Mouse (Mus musculus): ENCODE results near the gene Bmper. TPM values are rescaled to one million over a fixed set of nuclear protein-coding genes. Genes with fewer than 3 reads are reported as not detected.

Gene Bmper
- polyA plus RNA-seq, 1 experiment from 2014 or later: 4.0 TPM

DNA sequence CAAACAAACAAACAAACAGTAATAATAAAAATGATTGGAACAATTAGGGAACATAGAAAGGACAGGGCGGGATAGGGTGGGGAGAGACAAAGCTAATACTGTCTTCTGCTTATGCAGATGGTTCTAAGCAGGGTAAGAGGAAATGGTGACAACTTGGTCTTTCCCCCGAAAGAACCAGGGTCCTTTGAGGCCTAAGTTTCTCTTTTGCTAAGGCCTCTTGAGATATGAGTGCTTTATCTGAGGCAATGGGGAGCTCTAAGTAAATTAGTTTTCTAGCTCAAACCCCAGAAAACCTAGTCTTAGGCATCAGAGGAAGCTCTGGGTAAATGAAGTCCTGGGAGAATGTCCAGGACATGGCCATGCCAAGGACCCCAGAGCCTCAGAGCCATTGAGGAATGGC, 141.2 kb downstream of the Bmper start:
- H3K9me3 ChIP-seq (ENCODE audit: control insufficient read depth, low read length): no peaks in the 10 kb centered on the region
- ATAC-seq (ENCODE audit: low FRiP score, low TSS enrichment) (no peak), DNase-seq (ENCODE audit: low spot score) (no peak)
- H3K36me3 ChIP-seq (ENCODE audit: control insufficient read depth, insufficient read depth, low read length): no peaks in the 10 kb centered on the region
- no peak overlapping the region for H3K4me3 ChIP-seq (ENCODE audit: low read depth, low read length)
- no peak overlapping the region for H3K4me2 ChIP-seq (replicated peaks; ENCODE audit: low read depth)
- H3K27ac ChIP-seq (replicated peaks): no peak overlapping the region
- TF ChIP-seq EP300 (optimal IDR thresholded peaks at IDR 0.05): no peak
- no peak for TF ChIP-seq CTCF (IDR thresholded peaks at IDR 0.05; ENCODE audit: low read depth)
- H3K27me3 ChIP-seq (ENCODE audit: control insufficient read depth, insufficient read depth, low read length): no peaks in the 10 kb centered on the region
- WGBS: 77% methylated on average over 2 of the region's 2 CpGs
- H3K4me1 ChIP-seq (replicated peaks; ENCODE audit: control insufficient read depth, insufficient read depth): no peaks in the 10 kb centered on the region
- H3K9ac ChIP-seq (ENCODE audit: low read length): no peak overlapping the region

DNA sequence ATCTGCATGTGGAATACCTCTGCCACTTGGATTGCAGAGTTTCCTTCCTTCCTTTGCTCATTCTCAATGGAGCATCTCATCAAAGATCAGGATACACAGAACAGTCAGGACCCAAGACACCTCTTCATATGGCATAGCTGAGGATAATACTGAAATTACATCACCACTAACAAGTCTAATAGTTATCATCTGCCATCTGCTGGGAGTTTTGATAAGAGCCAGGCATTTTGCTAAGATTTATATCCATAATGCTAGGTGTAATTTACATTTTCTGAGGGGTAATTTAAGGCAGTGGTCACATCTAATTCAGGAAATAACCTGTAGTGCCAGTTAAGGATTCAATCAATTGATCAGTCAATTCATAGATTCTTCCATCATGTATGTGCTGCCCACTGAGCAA, 145.2 kb downstream of the Bmper start:
- Histone ChIP-seq H3K27me3 (ENCODE audit: control insufficient read depth, insufficient read depth, low read length) (no peaks in the 10 kb centered on the region), H3K4me1 (replicated peaks; ENCODE audit: control insufficient read depth, insufficient read depth) (no peaks in the 10 kb centered on the region), H3K9me3 (ENCODE audit: control insufficient read depth, low read length) (no peaks in the 10 kb centered on the region), H3K36me3 (ENCODE audit: control insufficient read depth, insufficient read depth, low read length) (no peaks in the 10 kb centered on the region), H3K4me2 (replicated peaks; ENCODE audit: low read depth) (no peak overlapping the region), H3K4me3 (ENCODE audit: low read depth, low read length) (no peak overlapping the region), H3K27ac (replicated peaks) (no peak overlapping the region), H3K9ac (ENCODE audit: low read length) (no peak overlapping the region)
- no peak for DNase-seq (ENCODE audit: low spot score)
- TF ChIP-seq EP300 (optimal IDR thresholded peaks at IDR 0.05): no peak
- peak; percentile 15; the same call in 1 of the 2 replicates for TF ChIP-seq CTCF (IDR thresholded peaks at IDR 0.05; ENCODE audit: low read depth)
- no peak for ATAC-seq (ENCODE audit: low FRiP score, low TSS enrichment)

DNA sequence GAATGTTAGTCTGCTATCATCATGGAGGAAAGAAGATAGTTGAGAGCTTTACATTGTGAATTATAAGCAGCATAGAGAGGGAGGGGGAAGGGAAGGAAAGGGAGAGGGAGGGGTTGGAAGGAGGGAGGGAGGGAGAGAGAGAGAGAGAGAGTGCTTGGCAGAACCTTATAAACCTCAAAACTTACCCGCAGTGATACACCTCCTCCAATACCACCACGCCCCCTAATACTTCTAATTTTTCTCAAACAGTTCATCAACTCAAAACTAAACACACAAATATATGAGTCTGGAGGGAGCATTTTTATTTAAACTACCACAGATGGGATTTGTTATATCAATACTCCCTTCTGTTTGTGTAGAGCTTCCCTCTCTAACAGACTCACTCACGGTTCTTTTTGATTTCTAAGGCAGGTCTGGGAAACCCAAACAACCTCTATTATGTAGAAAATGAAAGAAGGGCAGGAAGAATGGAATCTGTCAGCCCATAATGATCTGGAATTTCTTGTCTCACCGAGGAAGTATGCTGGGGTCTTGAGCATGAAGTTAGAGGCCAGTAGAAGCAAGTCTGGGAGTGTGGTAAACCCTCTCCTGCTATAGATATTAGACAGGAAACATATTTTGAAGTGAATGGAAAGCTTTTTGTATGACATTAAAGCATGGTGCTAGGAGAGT, 152.0 kb downstream of the Bmper start:
- Histone ChIP-seq H3K27me3 (ENCODE audit: control insufficient read depth, insufficient read depth, low read length) (no peaks in the 10 kb centered on the region), H3K4me2 (replicated peaks; ENCODE audit: low read depth) (no peak overlapping the region), H3K9ac (ENCODE audit: low read length) (no peak overlapping the region), H3K27ac (replicated peaks) (no peak overlapping the region), H3K4me1 (replicated peaks; ENCODE audit: control insufficient read depth, insufficient read depth) (no peaks in the 10 kb centered on the region), H3K36me3 (ENCODE audit: control insufficient read depth, insufficient read depth, low read length) (no peaks in the 10 kb centered on the region), H3K4me3 (ENCODE audit: low read depth, low read length) (no peak overlapping the region), H3K9me3 (ENCODE audit: control insufficient read depth, low read length) (no peaks in the 10 kb centered on the region)
- ATAC-seq (ENCODE audit: low FRiP score, low TSS enrichment): no peak
- TF ChIP-seq CTCF (IDR thresholded peaks at IDR 0.05; ENCODE audit: low read depth) (no peak), EP300 (optimal IDR thresholded peaks at IDR 0.05) (no peak)
- 25% methylated on average over 4 of the region's 4 CpGs for WGBS
- DNase-seq (ENCODE audit: low spot score): no peak

DNA sequence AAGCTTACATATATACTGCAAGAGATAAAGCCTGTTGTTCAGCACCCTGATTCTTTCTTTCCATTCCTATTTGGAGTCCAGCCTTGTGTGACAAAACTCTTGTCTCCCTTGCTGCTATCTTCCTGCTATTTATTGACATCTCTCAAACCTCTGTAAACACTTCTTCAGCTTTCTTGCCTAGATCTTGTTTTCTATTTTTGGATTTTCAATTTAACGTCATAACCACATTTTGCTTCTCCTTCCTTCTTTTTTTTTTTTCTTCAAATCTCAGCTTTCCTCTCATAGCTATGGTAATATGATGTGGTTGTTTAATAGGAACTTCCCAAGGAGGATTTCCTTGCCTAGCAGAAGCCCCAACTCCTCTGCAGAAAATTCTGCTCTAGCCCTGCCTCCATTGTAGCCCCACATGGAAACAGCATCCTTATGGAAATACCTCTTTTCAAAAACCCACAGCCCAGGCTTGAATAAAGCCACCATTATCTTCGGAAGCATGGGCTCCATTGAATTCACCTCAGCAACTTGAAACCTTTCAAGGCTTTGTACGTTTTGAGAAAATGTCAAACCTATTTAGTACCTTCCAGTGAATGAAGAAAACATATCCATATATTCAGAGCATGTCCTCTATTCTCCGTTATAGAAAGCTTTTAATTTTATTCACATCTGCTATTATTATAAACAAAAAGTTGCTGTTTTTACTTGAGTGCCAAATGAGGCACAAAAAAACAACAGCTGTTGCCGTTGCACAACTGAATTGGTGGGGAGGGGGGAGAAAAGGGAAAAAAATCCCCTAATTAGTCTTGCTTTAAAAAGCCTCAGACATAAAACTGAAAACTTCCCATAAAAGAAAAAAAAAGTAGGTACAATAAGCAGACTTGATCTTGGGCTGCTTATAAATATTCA, 155.2 kb downstream of the Bmper start:
- ATAC-seq (ENCODE audit: low FRiP score, low TSS enrichment) (no peak), DNase-seq (ENCODE audit: low spot score) (no peak)
- 47% methylated on average over 5 of the region's 5 CpGs for WGBS
- Histone ChIP-seq H3K4me1 (replicated peaks; ENCODE audit: control insufficient read depth, insufficient read depth) (no peaks in the 10 kb centered on the region), H3K9me3 (ENCODE audit: control insufficient read depth, low read length) (no peaks in the 10 kb centered on the region), H3K4me2 (replicated peaks; ENCODE audit: low read depth) (no peak overlapping the region), H3K27me3 (ENCODE audit: control insufficient read depth, insufficient read depth, low read length) (no peaks in the 10 kb centered on the region), H3K4me3 (ENCODE audit: low read depth, low read length) (no peak overlapping the region), H3K9ac (ENCODE audit: low read length) (no peak overlapping the region), H3K36me3 (ENCODE audit: control insufficient read depth, insufficient read depth, low read length) (no peaks in the 10 kb centered on the region), H3K27ac (replicated peaks) (no peak overlapping the region)
- TF ChIP-seq CTCF (IDR thresholded peaks at IDR 0.05; ENCODE audit: low read depth) (no peak), EP300 (optimal IDR thresholded peaks at IDR 0.05) (no peak)

DNA sequence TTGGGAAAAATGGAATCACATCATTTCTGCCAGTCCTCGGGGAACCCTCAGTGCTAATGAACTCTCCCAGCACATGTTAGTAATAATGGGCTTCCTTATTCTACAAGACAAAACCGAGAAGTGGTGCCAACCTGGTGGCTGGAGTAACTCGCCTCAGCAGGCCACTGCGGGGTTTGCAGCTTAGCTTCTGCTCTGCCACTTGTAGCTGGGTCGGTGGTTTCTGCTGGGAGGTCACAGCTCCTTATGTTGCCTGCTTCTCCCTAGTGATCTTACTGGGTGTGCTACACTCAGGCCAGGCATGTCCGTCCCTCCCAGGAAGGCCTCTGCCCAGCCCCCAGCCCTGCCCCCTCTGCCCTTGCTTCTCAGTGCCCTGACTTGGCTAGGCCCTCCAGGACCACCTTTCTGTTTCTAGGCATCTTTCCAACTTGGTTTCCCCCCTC, 155.9 kb downstream of the Bmper start:
- no peak overlapping the region for H3K27ac ChIP-seq (replicated peaks)
- H3K27me3 ChIP-seq (ENCODE audit: control insufficient read depth, insufficient read depth, low read length): no peaks in the 10 kb centered on the region
- H3K4me2 ChIP-seq (replicated peaks; ENCODE audit: low read depth): no peak overlapping the region
- 37% methylated on average over 6 of the region's 6 CpGs for WGBS
- H3K4me3 ChIP-seq (ENCODE audit: low read depth, low read length): no peak overlapping the region
- H3K9ac ChIP-seq (ENCODE audit: low read length): no peak overlapping the region
- no peaks in the 10 kb centered on the region for H3K4me1 ChIP-seq (replicated peaks; ENCODE audit: control insufficient read depth, insufficient read depth)
- TF ChIP-seq EP300 (optimal IDR thresholded peaks at IDR 0.05): no peak
- no peak for TF ChIP-seq CTCF (IDR thresholded peaks at IDR 0.05; ENCODE audit: low read depth)
- H3K36me3 ChIP-seq (ENCODE audit: control insufficient read depth, insufficient read depth, low read length): no peaks in the 10 kb centered on the region
- no peak for ATAC-seq (ENCODE audit: low FRiP score, low TSS enrichment)
- no peak for DNase-seq (ENCODE audit: low spot score)
- H3K9me3 ChIP-seq (ENCODE audit: control insufficient read depth, low read length): no peaks in the 10 kb centered on the region

Data from stomach, postnatal 0 days (tissue).